Mouse (Mus musculus): ENCODE results near the gene Litaf.

- TF ChIP-seq POLR2A (IDR thresholded peaks at IDR 0.05; ENCODE audit: control insufficient read depth in 1 of 2, insufficient read depth in 1 of 2, low read depth in 1 of 2, low read length in 2 of 2, poor library complexity in 1 of 2) (no peak), CTCF (IDR thresholded peaks at IDR 0.05 in 2 of 3, conservative IDR thresholded peaks at IDR 0.05 in 1 of 3; ENCODE audit: control insufficient read depth in 1 of 3, insufficient read depth in 1 of 3, low read depth in 2 of 3, low read length in 3 of 3, poor library complexity in 1 of 3, severe bottlenecking in 1 of 3) (no peak), HCFC1 (IDR thresholded peaks at IDR 0.05; ENCODE audit: low read depth, low read length) (no peak), TCF12 (IDR thresholded peaks at IDR 0.05; ENCODE audit: low read depth, low read length) (no peak)
Observed at GRCm38 (mm10) chr16:10952881-10953280, 113.1 kb downstream of the Litaf start.

Measured in MEL (cell line).